Mouse (Mus musculus) WW6 (cell line): Measurements from ENCODE around the gene Mst1.

Experiments
- DNase-seq: peaks from one replicate; pipeline ENCODE4 v3.0.0-alpha.2; 2013; ENCODE audit warnings: low read depth, low spot score

Mst1 gene

GRCm38 (mm10) chr9:108129042-108129948 lies 49.1 kb downstream of the Mst1 start:
- no peak for DNase-seq

- DNase-seq, result no peak
These were observed 51.3 kb downstream of the Mst1 start for GRCm38 (mm10) chr9:108131502-108131901.

- no peak for DNase-seq
These were observed 52.1 kb downstream of the Mst1 start for GRCm38 (mm10) chr9:108132373-108132772.

- DNase-seq, result no peak
These were observed 53.2 kb downstream of the Mst1 start for GRCm38 (mm10) chr9:108133478-108133877.
